In the genomic region with DNA sequence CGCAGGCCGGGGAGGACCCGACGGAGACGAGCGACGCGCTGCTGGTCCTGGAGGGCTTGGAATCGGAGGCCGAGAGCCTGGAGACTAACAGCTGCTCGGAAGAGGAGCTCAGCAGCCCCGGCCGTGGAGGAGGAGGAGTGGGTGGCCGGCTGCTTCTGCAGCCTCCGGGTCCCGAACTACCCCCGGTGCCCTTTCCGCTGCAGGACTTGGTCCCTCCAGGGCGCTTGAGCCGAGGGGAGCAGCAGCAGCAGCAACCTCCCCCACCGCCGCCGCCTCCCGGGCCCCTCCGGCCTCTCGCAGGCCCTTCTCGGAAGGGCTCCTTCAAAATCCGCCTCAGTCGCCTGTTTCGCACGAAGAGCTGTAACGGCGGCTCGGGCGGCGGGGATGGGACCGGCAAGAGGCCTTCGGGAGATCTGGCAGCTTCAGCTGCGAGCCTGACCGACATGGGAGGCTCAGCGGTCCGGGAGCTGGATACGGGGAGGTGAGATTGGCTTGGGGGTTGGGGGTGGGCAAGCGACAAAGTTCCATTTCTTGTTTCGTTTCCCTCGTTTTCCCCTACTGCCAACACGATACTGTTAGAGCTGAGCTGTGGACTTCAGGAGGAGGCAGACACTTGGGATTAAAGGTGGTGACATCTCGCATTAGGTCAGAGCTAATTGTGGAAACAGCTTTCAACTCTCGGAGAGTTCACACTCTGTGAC, we compare ENCODE assay signal across 8 mouse cellular contexts. TPM values are rescaled to one million over a fixed set of nuclear protein-coding genes. Genes with fewer than 3 reads are reported as not detected.
DNase-seq lines count a peak whose midpoint lies in the region; ATAC-seq and TF ChIP-seq lines count a peak whose summit lies in the region.

No protein-coding gene starts in this region.

- H3K36me3 ChIP-seq in forebrain, embryonic 15.5 days, result 0 out of 2 replicates have a peak, but pooled peaks cover 3% of the 10 kb centered on the region
- no peaks in the 10 kb centered on the region; the same call in 1 of the 2 replicates for H3K36me3 ChIP-seq in hindbrain, embryonic 14.5 days (replicated peaks; ENCODE audit: control insufficient read depth, insufficient read depth)
- no peaks in the 10 kb centered on the region for H3K36me3 ChIP-seq in liver, embryonic 14.5 days (replicated peaks; ENCODE audit: control insufficient read depth, insufficient read depth, low read depth)

- H3K4me2 ChIP-seq in forebrain, embryonic 15.5 days (replicated peaks), result peak overlapping the region; percentile 67
- peak overlapping the region; percentile 98 for H3K4me2 ChIP-seq in hindbrain, embryonic 14.5 days (replicated peaks)
- H3K4me2 ChIP-seq in liver, embryonic 14.5 days (ENCODE audit: low read depth), result peak overlapping the region; percentile 80

- under 1% methylated on average over 45 of the region's 49 CpGs for WGBS in forebrain, embryonic 15.5 days
- WGBS in hindbrain, embryonic 14.5 days, result under 1% methylated on average over 47 of the region's 49 CpGs
- WGBS in liver, embryonic 14.5 days (ENCODE audit: insufficient replicate concordance), result under 1% methylated on average over 47 of the region's 49 CpGs

- peak overlapping the region; percentile 92 for H3K9ac ChIP-seq in forebrain, embryonic 15.5 days (replicated peaks)
- H3K9ac ChIP-seq in hindbrain, embryonic 14.5 days, result peak overlapping the region; percentile 96
- H3K9ac ChIP-seq in liver, embryonic 14.5 days (replicated peaks), result peak overlapping the region; percentile 84

- peak; percentile 36 to 39 for DNase-seq in left cerebral cortex, postnatal 36 days (ENCODE audit: low spot score in 2 of 2)
- DNase-seq in left cerebral cortex, postnatal 14 days (ENCODE audit: low spot score in 2 of 2), result no peak
- DNase-seq in brain, embryonic 14.5 days (ENCODE audit: low read depth), result peak; percentile 44
- DNase-seq in hindbrain, embryonic 14.5 days (ENCODE audit: low spot score), result no peak
- DNase-seq in liver, embryonic 14.5 days (ENCODE audit: low read depth in 3 of 3, low spot score in 3 of 3), result no peak
- peak; percentile 58 for DNase-seq in naive thymus-derived CD4-positive, alpha-beta T cell, adult 2 months (ENCODE audit: low read depth)
- peak; percentile 38 for DNase-seq in thymus, postnatal 0 days (ENCODE audit: low spot score)

- H3K4me1 ChIP-seq in forebrain, embryonic 15.5 days, result peaks cover 50% of the 10 kb centered on the region
- peaks cover 30% of the 10 kb centered on the region for H3K4me1 ChIP-seq in hindbrain, embryonic 14.5 days (replicated peaks; ENCODE audit: control insufficient read depth, insufficient read depth, low read length)
- H3K4me1 ChIP-seq in liver, embryonic 14.5 days (replicated peaks; ENCODE audit: control insufficient read depth in 2 of 2, insufficient read depth in 2 of 2, low read length in 1 of 2), result peaks cover 18 to 22% of the 10 kb centered on the region in 2 experiments

- H3K9me3 ChIP-seq in forebrain, embryonic 15.5 days, result no peaks in the 10 kb centered on the region
- H3K9me3 ChIP-seq in hindbrain, embryonic 14.5 days (ENCODE audit: control insufficient read depth, low read length), result no peaks in the 10 kb centered on the region
- H3K9me3 ChIP-seq in liver, embryonic 14.5 days (ENCODE audit: control insufficient read depth, low read length), result no peaks in the 10 kb centered on the region

- ATAC-seq in forebrain, embryonic 15.5 days (replicated peaks), result peak; percentile 3; the same call in 1 of the 2 replicates
- ATAC-seq in hindbrain, embryonic 14.5 days (ENCODE audit: low FRiP score), result no peak
- peak; percentile 5; the same call in 1 of the 2 replicates for ATAC-seq in liver, embryonic 14.5 days (ENCODE audit: insufficient read depth)

- H3K27me3 ChIP-seq in forebrain, embryonic 15.5 days, result no peaks in the 10 kb centered on the region
- H3K27me3 ChIP-seq in hindbrain, embryonic 14.5 days (ENCODE audit: control insufficient read depth, insufficient read depth, low read length), result no peaks in the 10 kb centered on the region
- H3K27me3 ChIP-seq in liver, embryonic 14.5 days (ENCODE audit: control insufficient read depth, insufficient read depth, low read length), result no peaks in the 10 kb centered on the region

- no peak for TF ChIP-seq POLR2A in brain, embryonic 14.5 days (IDR thresholded peaks at IDR 0.05; ENCODE audit: borderline replicate concordance, extremely low read depth, insufficient read depth, insufficient read length, poor library complexity, severe bottlenecking)

- peak overlapping the region; percentile 92 for H3K27ac ChIP-seq in forebrain, embryonic 15.5 days (replicated peaks)
- H3K27ac ChIP-seq in hindbrain, embryonic 14.5 days, result peak overlapping the region; percentile 89
- peak overlapping the region; percentile 58 for H3K27ac ChIP-seq in liver, embryonic 14.5 days

- H3K4me3 ChIP-seq in forebrain, embryonic 15.5 days, result peak overlapping the region; percentile 59
- H3K4me3 ChIP-seq in hindbrain, embryonic 14.5 days (replicated peaks; ENCODE audit: low read length), result peak overlapping the region; percentile 100
- peak overlapping the region; percentile 61 to 98 for H3K4me3 ChIP-seq in liver, embryonic 14.5 days (ENCODE audit: insufficient read depth in 1 of 2, low read depth in 2 of 2, low read length in 2 of 2)

- intact Hi-C loops in left cerebral cortex, postnatal 36 days (cut with DNase I), result loop anchor here (2.0 to 5.0 kb wide), 2 partner anchors 38 to 104 kb away; no protein-coding TSS in a partner anchor
- intact Hi-C loops in left cerebral cortex, postnatal 14 days (cut with DNase I), result no loop called here

- no peak for TF ChIP-seq EP300 in liver, embryonic 14.5 days (IDR thresholded peaks at IDR 0.05; ENCODE audit: low read depth)

- TF ChIP-seq CTCF in brain, embryonic 14.5 days (IDR thresholded peaks at IDR 0.05; ENCODE audit: borderline replicate concordance, extremely low read depth, insufficient read depth, insufficient read length), result no peak
- TF ChIP-seq CTCF in liver, embryonic 14.5 days (IDR thresholded peaks at IDR 0.05; ENCODE audit: low read depth), result no peak

RNA-seq across cellular contexts. Expression of gene Socs7, which starts 0.7 kb away (rescaled TPM):
- total RNA-seq in left cerebral cortex, postnatal 36 days (2021), result 10 to 100 TPM; 78.0 to 87.2 TPM
- total RNA-seq in left cerebral cortex, postnatal 14 days (2021), result 10 to 100 TPM; 88.1 to 90.7 TPM
- 31.2 and 37.1 TPM in 2 replicates for polyA plus RNA-seq in brain, embryonic 14.5 days (2012; rRNA removed)
- 10.1 and 10.6 TPM in 2 replicates for polyA plus RNA-seq in forebrain, embryonic 15.5 days (2015; fragmentation: Nextera tagmentation; extraction: Ambion mirVana)
- polyA plus RNA-seq in hindbrain, embryonic 14.5 days (2014; fragmentation: Nextera tagmentation; extraction: Ambion mirVana), result 6.4 and 6.7 TPM in 2 replicates
- 2.1 and 2.4 TPM in 2 replicates for polyA plus RNA-seq in liver, embryonic 14.5 days (2012; rRNA removed)
- 0.38 and 0.53 TPM in 2 replicates for polyA plus RNA-seq in liver, embryonic 14.5 days (2014; fragmentation: Nextera tagmentation; extraction: Ambion mirVana)
- 3.1 and 3.7 TPM in 2 replicates for polyA plus RNA-seq in thymus, postnatal 0 days (2015; fragmentation: Nextera tagmentation; extraction: Ambion mirVana)

RNA-seq across cellular contexts. Expression of gene Gpr179, which starts 11.2 kb away (rescaled TPM):
- total RNA-seq in left cerebral cortex, postnatal 36 days (2021), result under 1 TPM; 0.39 to 0.52 TPM
- under 1 TPM; 0.18 to 0.19 TPM for total RNA-seq in left cerebral cortex, postnatal 14 days (2021)
- polyA plus RNA-seq in brain, embryonic 14.5 days (2012; rRNA removed), result 0.26 and 0.41 TPM in 2 replicates
- polyA plus RNA-seq in forebrain, embryonic 15.5 days (2015; fragmentation: Nextera tagmentation; extraction: Ambion mirVana), result 0.18 and 0.33 TPM in 2 replicates
- 0.23 and 0.50 TPM in 2 replicates for polyA plus RNA-seq in hindbrain, embryonic 14.5 days (2014; fragmentation: Nextera tagmentation; extraction: Ambion mirVana)
- 0.01 TPM in 1 of 2 replicates, not detected in the other for polyA plus RNA-seq in liver, embryonic 14.5 days (2012; rRNA removed)
- polyA plus RNA-seq in liver, embryonic 14.5 days (2014; fragmentation: Nextera tagmentation; extraction: Ambion mirVana), result not detected in 2 replicates
- polyA plus RNA-seq in thymus, postnatal 0 days (2015; fragmentation: Nextera tagmentation; extraction: Ambion mirVana), result 0.27 and 0.38 TPM in 2 replicates

RNA-seq across cellular contexts. Expression of gene Mrpl45, which starts 47.6 kb away (rescaled TPM):
- total RNA-seq in left cerebral cortex, postnatal 36 days (2021), result 10 to 100 TPM; 23.3 to 30.2 TPM
- 10 to 100 TPM; 18.2 to 20.7 TPM for total RNA-seq in left cerebral cortex, postnatal 14 days (2021)
- polyA plus RNA-seq in brain, embryonic 14.5 days (2012; rRNA removed), result 25.4 and 26.1 TPM in 2 replicates
- polyA plus RNA-seq in forebrain, embryonic 15.5 days (2015; fragmentation: Nextera tagmentation; extraction: Ambion mirVana), result 39.0 and 40.6 TPM in 2 replicates
- polyA plus RNA-seq in hindbrain, embryonic 14.5 days (2014; fragmentation: Nextera tagmentation; extraction: Ambion mirVana), result 32.8 and 37.3 TPM in 2 replicates
- polyA plus RNA-seq in liver, embryonic 14.5 days (2012; rRNA removed), result 7.7 and 13.1 TPM in 2 replicates
- polyA plus RNA-seq in liver, embryonic 14.5 days (2014; fragmentation: Nextera tagmentation; extraction: Ambion mirVana), result 22.8 and 26.4 TPM in 2 replicates
- 40.8 and 41.0 TPM in 2 replicates for polyA plus RNA-seq in thymus, postnatal 0 days (2015; fragmentation: Nextera tagmentation; extraction: Ambion mirVana)

RNA-seq across cellular contexts. Expression of gene Arhgap23, which starts 52.2 kb away (rescaled TPM):
- 10 to 100 TPM; 68.0 to 74.4 TPM for total RNA-seq in left cerebral cortex, postnatal 36 days (2021)
- 10 to 100 TPM; 70.1 to 71.4 TPM for total RNA-seq in left cerebral cortex, postnatal 14 days (2021)
- polyA plus RNA-seq in brain, embryonic 14.5 days (2012; rRNA removed), result 25.3 and 35.8 TPM in 2 replicates
- 7.1 and 8.4 TPM in 2 replicates for polyA plus RNA-seq in forebrain, embryonic 15.5 days (2015; fragmentation: Nextera tagmentation; extraction: Ambion mirVana)
- polyA plus RNA-seq in hindbrain, embryonic 14.5 days (2014; fragmentation: Nextera tagmentation; extraction: Ambion mirVana), result 8.5 and 10.0 TPM in 2 replicates
- polyA plus RNA-seq in liver, embryonic 14.5 days (2012; rRNA removed), result 17.5 and 21.2 TPM in 2 replicates
- 7.3 and 7.9 TPM in 2 replicates for polyA plus RNA-seq in liver, embryonic 14.5 days (2014; fragmentation: Nextera tagmentation; extraction: Ambion mirVana)
- polyA plus RNA-seq in thymus, postnatal 0 days (2015; fragmentation: Nextera tagmentation; extraction: Ambion mirVana), result 1.6 and 2.9 TPM in 2 replicates

Comparison
In these comparisons a context has a peak if more than half of its experiments do, and no peak if none do; other contexts are left out.
1. DNase-seq: peak in left cerebral cortex, postnatal 36 days (2 of 2), brain, embryonic 14.5 days (single experiment), naive thymus-derived CD4-positive, alpha-beta T cell, adult 2 months (single experiment) and thymus, postnatal 0 days (single experiment); none in left cerebral cortex, postnatal 14 days (0 of 2), hindbrain, embryonic 14.5 days (single experiment) and liver, embryonic 14.5 days (0 of 3).
2. Peak in every context shown above with its lines, with median percentiles within 50 percentile points of each other: H3K27ac ChIP-seq, H3K4me2 ChIP-seq, H3K4me3 ChIP-seq and H3K9ac ChIP-seq.